Mouse (Mus musculus): ENCODE data around the gene Dock4. TPM values are rescaled to one million over a fixed set of nuclear protein-coding genes. Genes with fewer than 3 reads are reported as not detected.

The Dock4 gene
- total RNA-seq, 2 experiments from 2014 or later, result 0.17 to 0.19 TPM

DNA sequence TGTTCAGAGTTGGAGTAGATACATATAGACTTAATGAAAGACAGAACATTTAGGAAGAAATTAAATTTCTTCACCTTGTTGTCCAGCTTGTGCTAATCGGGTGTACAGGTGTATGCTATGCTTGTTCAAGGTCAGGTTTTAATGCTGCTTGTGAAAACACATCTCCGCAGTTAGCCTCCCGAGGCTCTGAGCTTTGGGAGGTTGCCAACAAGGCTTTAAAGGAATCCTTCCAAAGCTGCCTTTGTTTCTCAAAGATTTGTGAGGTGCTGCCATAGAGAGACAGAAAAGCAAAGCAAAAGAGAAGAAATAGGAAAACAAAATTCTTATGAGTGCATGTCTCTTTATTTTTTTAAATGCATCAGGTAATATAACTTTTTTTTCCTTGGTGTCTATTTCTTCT is 57.8 kb downstream of the Dock4 start:
- no peak for ATAC-seq (replicated peaks; ENCODE audit: low FRiP score, poor library complexity, severe bottlenecking)

DNA sequence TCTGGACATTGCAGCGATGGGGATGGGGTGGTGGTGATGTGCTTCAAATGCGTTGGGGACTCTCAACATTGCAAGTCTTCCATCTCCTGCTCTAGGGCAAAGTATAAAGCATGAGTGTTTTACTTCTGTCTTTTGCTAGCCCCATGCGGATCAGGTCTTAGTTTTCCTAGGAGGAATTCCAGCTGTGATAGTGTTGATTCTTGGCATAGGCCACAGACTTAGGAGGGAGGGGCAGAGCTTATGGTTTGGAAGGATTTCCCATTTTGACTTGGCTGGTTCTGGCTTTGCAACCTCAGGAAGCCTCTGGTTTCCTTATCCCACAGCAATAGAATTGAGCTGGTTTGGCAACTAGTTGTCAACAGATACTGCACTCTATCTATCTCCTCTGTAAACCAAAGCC is 58.9 kb downstream of the Dock4 start:
- ATAC-seq (replicated peaks; ENCODE audit: low FRiP score, poor library complexity, severe bottlenecking), result no peak

DNA sequence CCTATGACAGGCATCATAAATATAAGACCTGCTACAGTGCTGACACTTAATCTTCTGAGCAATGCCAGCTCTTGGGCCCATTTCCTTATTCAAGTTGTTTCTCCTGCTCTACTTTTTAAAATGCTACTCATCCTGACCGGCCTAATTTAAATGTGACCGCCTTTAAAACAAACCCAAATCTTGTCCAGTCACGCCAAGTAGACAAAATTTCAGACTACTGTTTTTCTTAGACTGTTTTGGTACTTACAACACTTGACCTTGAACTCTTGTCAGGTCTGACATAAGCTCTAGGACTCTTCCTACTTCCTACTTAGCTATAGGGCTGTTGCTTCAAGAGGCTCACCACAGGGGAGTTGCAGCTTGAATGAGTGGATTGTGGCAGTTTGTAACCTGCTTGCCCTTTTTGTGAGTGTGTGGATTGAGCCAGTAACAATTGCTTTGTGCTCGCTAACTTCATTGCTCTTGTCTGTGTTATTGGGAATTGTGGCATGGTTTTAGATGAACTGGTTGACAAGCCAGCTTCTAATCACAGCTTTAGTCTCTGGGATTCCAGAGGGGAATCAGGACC is 62.2 kb downstream of the Dock4 start:
- ATAC-seq (replicated peaks; ENCODE audit: low FRiP score, poor library complexity, severe bottlenecking), result no peak

DNA sequence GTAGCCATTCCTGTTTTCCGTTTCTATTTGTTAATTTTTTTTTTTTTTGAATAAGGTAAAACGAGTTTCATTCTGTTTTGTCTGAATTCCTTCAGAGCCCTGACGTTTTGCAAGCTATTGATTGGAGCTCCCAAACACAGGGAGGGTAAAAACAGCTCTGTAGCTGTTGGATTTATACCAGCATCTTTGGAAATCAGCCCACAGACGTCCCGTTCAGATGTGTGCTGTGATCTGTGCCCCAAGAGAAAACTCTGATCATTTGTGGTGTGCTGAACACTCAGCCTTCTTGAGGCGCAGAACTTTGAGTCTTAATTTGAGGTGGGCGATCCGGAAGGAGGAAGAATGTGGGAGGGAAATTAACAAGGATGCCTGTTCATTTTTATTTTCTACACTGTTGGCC is 62.7 kb downstream of the Dock4 start:
- ATAC-seq (replicated peaks; ENCODE audit: low FRiP score, poor library complexity, severe bottlenecking), result no peak

DNA sequence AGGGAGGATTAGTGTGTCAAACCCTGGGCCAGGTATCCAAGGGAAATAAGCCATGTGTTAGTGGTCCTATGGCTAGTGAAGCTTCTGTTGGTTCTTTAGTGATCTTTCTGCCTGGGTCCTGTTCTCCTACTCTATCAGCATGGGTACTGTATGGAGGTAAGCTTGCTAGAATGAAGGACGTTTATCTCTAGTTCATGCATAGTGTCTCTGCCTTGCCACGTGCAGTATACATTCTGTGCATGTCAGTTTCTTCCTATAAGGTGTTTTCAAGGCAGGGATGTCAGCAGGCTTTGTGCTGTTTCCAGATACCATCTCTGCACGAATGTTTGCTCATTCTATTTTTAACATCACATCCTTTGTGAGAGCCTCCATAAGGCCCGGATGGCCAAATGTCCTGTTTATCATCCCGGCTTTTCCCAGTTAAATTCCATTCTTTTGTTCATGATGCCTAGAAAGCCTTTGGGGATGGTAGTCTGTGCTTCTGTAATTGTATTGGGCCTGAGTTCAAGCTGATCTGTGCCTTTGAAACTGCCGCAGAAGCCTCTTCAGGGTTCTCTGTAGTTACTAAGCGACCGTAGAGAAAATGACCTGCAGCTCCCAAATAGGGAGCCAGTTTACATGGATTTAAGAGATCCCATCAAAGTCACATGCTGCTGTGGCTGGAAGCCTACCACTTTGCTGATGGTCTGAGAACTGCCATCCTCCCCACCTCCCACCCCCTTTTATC is 66.1 kb downstream of the Dock4 start:
- no peak for ATAC-seq (replicated peaks; ENCODE audit: low FRiP score, poor library complexity, severe bottlenecking)

DNA sequence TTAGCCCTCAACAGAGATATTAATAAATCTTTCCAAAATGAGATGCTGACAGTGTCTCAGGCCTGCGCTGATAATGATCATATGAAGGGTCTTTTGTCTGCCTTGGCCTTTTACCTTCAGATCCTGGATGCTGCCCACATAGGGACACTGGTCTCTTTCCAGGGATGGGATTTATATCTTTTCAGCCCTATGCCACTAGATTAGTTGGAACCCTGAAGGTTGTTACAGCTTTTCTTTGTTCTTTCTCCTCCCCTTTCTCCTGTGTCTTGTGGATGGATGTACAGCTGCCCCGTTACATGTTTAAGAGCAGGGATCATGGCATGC is 66.6 kb downstream of the Dock4 start:
- no peak for ATAC-seq (replicated peaks; ENCODE audit: low FRiP score, poor library complexity, severe bottlenecking)

DNA sequence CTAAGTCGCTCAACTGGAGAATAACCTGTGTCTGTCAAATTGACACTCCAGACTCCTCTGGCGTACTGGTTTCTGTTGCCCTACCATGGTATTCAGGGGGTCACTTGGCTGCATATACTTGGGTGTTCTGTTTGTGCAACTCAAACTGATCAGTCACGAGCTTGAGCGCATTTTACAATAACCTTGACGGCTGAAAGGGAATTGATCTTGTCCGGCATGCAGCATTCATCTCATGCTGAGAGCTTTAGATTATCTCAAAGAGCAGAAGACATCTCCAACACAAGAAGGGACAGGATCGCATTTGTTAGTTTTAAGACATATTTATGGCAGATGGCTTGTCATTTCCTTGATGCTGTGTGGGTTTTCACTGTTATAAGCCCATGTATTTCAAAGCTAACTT is 67.2 kb downstream of the Dock4 start:
- ATAC-seq (replicated peaks; ENCODE audit: low FRiP score, poor library complexity, severe bottlenecking), result no peak

DNA sequence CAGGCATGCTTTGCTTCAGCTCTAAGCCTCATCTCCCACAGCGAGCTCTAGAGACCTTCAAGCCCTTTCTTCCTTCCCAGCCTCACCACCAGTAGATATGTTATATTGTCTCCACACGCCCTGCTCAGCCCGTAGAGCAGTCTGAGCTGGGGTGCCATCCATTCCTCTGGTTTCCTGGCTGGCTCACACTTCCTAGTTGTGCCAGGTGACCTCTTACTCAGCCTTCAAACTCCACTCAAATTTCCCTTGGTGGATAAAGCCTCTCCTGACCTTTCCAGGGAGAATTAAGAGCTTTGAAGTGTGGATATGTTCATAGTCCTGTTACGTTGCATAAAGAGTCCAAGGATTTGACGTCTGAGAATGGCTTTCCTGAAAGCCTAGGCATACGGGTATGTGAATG is 68.3 kb downstream of the Dock4 start:
- no peak for ATAC-seq (replicated peaks; ENCODE audit: low FRiP score, poor library complexity, severe bottlenecking)

DNA sequence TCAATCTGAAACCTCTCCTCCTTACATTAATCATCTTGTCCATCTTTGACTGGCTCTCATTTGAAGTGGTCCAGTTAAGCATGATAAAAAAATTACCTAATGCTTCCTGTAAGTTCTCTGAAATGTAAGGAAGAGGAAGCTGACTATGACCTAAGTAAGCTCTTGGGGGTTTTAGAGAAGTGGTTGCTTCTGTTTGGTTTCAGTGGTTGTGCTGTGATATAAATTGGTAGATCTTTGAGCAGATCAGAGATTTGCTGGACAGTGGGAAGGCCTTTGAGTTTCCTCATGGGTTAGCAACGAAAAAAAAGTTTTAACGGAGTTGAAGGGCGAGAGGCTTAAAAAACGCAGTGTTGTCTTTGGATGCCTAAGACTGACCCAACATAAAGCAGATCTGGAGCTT is 76.7 kb downstream of the Dock4 start:
- no peak for ATAC-seq (replicated peaks; ENCODE audit: low FRiP score, poor library complexity, severe bottlenecking)

DNA sequence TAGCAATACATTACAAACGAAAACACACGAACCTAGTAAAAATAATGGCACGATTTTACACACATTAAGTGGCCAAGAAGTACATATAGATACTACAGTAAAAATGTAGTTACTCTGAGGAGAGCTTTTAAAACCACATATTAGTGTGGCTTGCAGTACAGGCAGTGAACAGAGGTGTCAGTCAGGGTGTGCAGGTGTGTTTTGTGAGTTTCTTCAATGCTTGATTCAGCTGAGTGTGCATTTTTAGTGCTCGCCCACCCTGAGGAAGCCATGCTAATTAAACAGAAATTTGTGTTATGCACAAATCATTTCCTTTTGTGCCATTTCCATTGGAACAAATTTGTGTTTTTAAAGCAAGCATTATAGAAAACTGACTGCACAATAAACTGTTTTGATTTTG is 77.3 kb downstream of the Dock4 start:
- ATAC-seq (replicated peaks; ENCODE audit: low FRiP score, poor library complexity, severe bottlenecking), result no peak

DNA sequence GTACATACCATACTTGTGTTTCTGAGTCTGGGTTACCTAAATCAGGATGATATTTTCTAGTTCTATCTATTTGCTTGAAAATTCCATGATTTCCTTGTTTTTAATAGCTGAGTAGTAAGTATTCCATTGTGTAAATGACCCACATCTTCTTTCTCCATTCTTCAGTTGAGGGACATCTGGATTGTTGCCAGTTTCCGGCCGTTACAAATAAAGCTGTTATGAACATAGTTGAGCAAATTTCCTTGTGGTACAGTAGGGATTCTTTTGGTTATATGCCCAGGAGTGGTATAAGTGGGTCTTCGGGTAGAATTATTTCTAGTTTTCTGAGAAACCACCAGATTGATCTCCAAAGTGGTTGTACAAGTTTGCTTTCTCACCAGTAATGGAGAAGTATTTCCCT is 79.3 kb downstream of the Dock4 start:
- no peak for ATAC-seq (replicated peaks; ENCODE audit: low FRiP score, poor library complexity, severe bottlenecking)

DNA sequence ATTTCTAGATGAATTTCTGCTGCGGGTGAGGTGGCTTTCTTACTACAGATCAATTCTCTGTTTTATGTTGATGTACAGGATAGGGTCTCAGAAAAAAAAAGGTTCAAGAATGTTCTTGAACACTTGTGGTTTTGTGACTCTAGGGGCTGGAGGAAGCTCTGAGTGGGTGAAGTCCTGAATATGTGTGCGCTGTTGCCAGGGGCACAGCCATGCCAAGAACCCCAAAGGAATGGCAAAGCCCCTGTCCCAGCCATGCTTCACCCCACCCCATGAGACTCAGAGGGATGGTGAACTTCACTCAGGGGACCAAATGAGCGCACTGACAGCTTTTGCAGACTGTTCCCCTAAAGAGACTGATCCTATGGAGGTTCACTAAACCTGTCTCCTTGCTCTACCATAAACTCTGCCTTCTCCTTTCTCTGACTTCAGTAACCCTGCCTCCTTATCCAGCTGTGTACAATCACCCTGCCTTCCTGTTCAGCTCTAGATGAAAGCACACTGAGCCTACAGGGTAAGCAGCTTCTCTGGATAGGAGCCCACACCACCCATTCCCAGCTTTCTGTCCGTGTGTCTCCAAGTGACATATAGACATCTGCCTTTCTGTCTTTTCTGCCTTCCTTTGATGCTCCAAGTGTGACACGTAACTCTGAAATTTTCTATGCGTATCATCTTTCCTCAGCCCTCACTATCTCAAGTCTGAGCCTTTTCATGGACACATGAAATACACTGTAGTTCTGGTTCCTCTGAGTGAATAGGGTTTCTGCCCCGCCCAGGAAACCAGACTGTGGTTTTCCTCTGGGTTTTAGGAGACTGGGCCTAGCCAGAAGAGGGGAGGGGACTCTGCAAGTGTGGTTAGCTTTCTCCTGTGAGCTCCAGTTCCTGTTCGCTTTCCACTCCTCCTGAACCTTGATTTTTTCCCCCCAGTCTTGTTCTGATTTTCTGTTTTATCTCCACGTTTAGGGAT is 90.2 kb downstream of the Dock4 start:
- ATAC-seq (replicated peaks; ENCODE audit: low FRiP score, poor library complexity, severe bottlenecking), result no peak

DNA sequence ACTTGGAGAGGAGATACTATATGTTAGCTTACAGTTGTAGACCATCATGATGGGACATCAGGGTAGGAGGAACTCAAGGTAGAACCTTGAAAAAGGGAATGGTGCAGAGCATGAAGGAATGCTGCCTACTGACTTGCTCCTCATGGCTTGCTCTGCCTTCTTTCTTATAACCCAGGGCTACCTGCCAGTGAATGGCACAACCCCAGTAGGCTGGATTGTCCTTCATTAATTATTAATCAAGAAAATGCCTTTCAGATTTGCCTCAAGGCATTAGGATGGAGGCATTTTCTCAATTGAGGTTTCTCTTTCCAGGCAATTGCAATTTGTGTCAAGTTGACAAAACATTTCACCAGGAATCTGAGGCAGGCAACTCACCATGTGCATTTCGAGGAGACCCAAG is 92.1 kb downstream of the Dock4 start:
- ATAC-seq (replicated peaks; ENCODE audit: low FRiP score, poor library complexity, severe bottlenecking), result no peak

DNA sequence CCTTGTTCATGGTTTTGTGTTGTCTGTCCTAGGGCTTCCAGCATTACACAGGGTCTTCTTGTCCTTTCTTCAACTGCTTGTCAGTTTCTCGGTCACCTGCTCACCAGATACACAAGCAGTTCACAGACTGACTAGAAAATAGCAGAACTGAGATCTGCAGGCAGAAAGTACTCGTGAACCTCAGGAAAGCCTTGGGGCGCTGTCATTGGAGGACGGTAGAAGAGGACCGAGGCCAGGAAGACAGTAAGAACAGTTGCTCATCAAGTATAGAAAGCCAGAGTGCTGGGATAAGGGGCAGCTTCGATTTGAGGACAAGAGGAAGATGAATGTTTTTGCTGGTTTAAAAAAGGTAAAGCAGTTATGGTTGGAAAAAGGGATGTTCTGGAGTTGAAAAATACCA is 92.6 kb downstream of the Dock4 start:
- no peak for ATAC-seq (replicated peaks; ENCODE audit: low FRiP score, poor library complexity, severe bottlenecking)

DNA sequence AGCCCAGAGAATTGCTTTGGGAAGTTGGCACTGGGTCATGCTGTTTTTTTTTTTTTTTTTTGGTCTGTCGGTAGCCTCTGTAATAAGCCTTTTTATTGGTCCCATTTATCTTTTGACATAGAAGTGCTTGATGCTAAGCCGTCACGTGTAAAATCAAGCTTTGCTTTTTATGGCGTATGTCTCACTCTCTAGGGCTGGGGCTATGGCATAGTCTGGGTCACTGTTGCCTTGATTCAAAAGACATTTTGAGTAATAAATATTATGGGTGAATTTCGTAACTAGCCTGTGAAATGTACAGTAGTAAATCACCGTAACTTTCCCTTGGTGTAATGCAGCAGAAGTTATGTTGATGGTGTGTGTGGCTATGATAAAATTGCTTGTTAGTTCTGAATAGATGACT is 93.0 kb downstream of the Dock4 start:
- ATAC-seq (replicated peaks; ENCODE audit: low FRiP score, poor library complexity, severe bottlenecking), result no peak

DNA sequence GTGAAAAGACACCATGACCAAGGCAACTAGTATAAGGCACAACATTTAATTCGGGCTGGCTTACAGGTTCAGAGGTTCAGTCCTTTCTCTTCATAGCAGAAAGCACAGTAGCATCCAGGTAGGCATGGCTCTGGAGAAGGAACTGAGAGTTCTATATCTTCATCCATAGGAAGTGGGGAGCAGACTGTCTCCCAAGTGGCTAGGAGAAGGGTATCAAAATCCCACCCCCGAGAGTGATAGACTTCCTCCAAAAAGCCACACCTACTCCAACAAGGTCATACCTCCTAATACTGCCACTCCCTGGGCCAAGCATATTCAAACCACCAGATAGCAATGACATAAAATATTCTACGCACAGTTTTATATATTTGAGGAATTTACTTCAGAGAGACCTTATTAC is 98.5 kb downstream of the Dock4 start:
- no peak for ATAC-seq (replicated peaks; ENCODE audit: low FRiP score, poor library complexity, severe bottlenecking)

DNA sequence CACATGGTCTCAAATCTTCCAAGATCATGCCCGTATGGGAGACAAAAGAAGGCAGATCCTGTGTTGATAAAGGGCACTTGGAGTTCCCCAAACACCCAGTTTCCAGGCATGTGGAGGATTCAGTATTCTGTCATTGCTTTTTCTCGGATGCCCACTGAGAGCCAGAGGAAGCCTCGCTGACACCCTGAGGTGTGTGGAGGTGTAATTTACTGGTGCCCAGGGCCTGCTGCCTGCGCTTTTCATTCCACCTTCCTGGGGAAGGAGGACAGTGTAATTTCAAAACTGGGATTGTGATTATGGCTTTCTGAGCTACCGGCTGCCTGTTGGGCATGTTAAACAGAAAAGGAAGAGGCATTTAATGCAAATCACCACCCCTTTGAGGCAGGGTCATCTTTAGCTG is 101.1 kb downstream of the Dock4 start:
- ATAC-seq (replicated peaks; ENCODE audit: low FRiP score, poor library complexity, severe bottlenecking), result no peak

DNA sequence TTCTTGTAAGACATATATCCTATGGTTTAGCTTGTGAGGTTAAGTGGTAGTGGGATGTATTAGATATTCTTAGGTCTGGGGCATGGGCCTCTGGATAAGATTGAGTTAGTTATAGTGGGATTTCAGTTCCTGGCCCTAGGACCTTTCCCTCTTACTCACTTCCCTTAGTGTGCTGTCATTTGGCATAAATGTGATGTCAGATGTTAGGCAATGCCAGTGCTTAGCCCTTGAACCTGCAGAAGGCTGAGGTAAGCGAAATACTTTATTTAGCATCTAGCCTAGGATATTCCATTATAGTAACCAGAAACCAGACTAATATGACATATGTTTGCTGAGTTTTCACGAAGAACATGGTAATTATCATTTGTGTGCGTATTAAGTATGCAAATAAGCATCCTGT is 105.6 kb downstream of the Dock4 start:
- no peak for ATAC-seq (replicated peaks; ENCODE audit: low FRiP score, poor library complexity, severe bottlenecking)

DNA sequence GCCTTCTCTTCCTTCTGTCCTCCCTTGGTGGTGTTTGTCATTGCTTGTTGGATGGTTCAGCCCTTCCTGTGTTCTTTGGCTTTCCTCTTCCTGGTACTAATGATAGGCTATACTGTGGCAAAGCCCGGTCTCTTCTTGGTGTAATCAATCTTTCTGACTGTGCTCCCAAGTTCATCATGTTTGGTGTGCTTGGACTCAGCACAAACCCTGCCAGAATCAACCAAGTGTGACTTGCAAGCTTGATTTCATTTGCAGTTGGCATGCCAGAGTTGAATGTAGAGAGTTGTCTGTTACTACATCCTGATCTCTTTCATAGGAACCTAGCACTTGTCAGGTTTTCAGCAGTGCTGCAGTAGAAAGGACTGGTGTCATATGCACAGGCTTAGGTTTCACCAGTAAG is 106.4 kb downstream of the Dock4 start:
- no peak for ATAC-seq (replicated peaks; ENCODE audit: low FRiP score, poor library complexity, severe bottlenecking)

DNA sequence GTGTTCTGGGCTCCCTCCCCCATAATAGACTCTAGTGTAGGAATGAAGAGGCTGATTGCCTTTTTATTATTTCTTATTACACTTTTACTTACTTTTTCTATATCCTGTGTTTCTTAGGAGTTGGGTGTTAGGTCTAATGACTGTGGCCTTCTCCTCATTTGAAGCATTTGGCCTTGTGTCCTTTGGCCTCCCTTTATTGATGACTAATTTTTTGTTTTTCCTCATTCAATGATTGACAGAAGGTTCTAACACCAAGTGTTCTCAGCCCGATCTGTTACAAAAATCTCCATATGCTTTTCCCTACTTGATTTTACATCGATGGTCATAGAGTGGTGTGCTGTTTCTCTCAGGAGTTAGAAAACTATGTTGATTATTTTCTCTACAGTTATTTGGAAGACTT is 108.2 kb downstream of the Dock4 start:
- no peak for ATAC-seq (replicated peaks; ENCODE audit: low FRiP score, poor library complexity, severe bottlenecking)

DNA sequence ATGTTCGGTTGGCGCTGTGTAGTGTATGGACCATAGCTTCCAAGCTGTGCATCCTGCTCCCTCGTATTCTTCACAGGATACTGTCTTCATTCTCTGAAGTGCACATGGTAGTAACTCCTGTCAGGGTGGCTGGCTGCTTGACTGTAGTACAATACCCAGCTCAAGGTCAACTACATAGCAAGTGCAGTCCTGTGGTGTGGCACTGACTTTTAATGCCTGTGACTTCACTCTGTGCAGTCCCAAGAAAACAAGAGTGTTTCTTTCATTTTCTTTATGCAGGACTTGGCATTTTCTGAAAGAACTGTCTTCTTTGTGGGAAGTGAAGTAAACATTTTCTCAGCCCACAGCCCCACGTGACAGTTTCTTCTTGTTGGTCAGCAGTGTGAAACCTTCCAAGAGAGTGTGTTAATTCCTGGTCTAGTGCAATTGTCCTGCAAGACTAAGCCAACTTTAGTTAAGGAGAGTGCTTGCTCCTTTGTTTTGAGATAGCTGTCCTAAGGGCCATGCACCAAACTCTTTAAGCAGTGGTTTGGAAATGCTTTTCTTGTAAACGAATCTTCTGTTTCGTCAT is 109.3 kb downstream of the Dock4 start:
- ATAC-seq (replicated peaks; ENCODE audit: low FRiP score, poor library complexity, severe bottlenecking), result no peak
